Mouse (Mus musculus) layer of hippocampus, adult 18-20 months (tissue): ENCODE results near the gene Rab19. TPM values are rescaled to one million over a fixed set of nuclear protein-coding genes. Genes with fewer than 3 reads are reported as not detected.
"Not testable (repeated sequence)": the region's sequence is repeated elsewhere in the genome, so short reads cannot be mapped to it uniquely, and the experiment has no call there.

Experiments used
- DNase-seq, 2 experiments: peaks; one replicate each; pipeline ENCODE4 v3.0.0; 2022; ENCODE audit warnings: low spot score in 2 of 2
- total RNA-seq, 2 experiments: library from RNA; stranded (reverse); gene quantifications; 2 replicates each; pipeline ENCODE4 v1.2.3; 2021

Gene Rab19
- total RNA-seq, 2 experiments from 2014 or later = not detected

DNA sequence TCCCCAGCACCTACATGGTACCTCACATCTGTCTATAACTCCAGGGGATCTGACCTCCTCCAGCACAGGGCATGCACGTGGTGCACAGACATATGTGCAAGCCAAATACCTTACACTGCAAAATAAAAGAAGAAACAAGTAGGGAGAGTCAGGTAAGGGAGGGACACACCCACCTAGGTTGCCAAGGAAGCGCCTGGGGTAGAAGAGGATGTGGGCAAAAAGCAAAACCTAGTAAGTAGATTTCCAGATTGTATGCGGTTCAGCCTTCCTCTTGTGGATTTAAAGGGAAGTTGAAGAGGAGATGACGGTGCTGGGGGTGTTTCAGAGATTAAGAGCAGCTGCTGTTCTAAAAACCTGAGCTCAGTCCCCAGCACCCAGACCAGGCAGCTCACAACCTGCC lies 1.8 kb upstream of the Rab19 start:
- no peak for DNase-seq

DNA sequence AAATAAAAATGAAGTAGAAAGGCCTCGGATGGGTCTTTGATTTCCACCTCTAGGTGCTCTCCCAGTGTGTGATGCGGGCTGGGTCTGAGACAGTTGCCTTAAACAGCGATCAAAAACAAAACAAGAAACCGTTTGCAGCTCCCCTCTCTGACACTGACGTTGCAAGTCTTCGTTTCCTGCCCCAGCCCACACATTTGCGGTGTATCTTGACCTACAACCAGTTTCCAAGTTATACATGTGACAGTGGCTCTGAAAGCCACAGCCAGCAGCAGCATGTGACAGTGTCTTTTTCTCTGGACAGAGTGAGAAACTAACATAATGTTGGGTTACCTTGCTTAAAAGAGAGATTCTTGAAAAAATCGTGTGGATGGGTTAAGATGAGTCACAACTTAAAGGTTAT lies 1.2 kb upstream of the Rab19 start:
- DNase-seq = no peak

- DNase-seq = no peak
These were observed 699 bp upstream of the Rab19 start for GRCm38 (mm10) chr6:39380276-39380675.

- DNase-seq = no peak
These were observed 9.0 kb downstream of the Rab19 start for GRCm38 (mm10) chr6:39389988-39390387.

DNA sequence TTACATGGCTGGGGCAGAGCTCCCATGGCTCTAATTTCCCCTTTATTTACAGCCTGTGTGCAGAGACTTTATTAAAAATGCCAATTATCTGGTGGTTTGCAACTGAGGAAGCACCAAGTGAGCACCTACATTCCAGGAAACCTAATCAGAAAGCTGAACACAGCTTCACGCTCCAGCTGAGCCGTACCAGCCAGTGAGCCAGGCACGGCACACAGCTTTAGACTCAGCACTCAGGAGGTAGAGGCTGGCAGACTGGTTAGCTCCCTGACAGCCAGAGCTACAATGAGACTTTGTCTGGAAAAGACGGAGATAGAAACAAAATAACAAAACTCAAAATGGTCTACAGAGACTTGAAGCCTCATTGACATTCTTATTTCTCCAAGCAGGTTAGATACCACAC lies 14.5 kb downstream of the Rab19 start:
- DNase-seq = no peak

DNA sequence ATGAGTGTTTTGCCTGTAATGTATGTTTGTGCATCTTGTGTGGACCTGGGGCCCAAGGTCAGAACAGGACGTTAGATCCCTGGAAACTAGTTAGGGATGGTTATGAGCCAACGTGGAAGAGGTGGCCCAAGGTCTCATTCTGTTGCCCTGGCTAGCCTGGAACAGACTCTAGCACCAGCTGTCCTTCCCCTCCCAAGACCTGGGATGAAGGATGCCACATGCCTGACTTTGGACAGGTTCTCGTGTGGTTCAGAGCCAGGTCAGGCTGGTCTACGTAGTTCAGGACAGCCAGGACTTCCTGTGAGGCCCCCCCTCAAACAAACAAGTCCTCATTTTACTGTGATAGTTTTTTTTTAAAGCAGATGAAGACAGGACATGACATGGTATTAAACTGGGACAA lies 14.9 kb downstream of the Rab19 start:
- DNase-seq = no peak

GRCm38 (mm10) chr6:39397046-39397445 lies 16.1 kb downstream of the Rab19 start:
- DNase-seq = no peak

GRCm38 (mm10) chr6:39398342-39398741 lies 17.4 kb downstream of the Rab19 start:
- DNase-seq = no peak

DNA sequence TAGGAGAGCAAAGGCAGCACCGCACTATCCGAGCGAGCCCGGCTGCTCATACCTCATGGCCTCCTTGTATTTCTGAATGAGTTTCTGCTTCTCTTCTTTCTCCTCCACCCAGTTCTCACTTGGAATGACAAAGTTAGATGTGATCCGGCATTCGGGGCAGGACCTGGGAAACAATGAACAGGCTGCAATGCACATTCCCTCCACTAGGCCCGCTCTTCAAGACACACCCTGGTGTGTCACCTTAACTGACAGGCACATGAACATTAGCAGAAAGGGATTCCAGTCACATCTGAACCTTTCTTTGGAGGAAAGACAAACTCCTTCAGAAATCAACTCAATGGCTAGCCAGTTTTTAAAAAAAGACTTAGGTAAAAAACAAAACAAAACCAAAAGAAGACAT lies 19.4 kb downstream of the Rab19 start:
- DNase-seq = no peak

DNA sequence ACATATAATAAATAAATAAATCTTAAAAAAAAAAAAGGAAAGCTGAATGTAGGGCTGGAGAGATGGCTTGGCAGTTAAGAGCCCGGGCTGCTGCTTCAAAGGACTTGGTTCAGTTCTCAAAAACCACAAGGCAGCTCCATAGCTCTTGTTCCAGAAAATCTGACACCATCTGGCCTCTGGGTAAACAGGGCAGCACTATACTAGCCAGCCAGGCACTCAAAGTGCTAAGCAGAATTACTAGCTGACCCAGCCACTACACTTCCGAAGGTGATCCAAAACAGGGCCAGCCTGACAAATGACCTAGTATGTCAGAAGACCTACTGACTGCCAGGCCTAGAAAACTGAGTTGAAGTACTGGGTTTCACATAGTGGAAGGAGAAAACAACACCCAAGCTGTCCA lies 22.2 kb downstream of the Rab19 start:
- no peak for DNase-seq

- DNase-seq = no peak
These were observed 25.5 kb downstream of the Rab19 start for GRCm38 (mm10) chr6:39406480-39406879.

DNA sequence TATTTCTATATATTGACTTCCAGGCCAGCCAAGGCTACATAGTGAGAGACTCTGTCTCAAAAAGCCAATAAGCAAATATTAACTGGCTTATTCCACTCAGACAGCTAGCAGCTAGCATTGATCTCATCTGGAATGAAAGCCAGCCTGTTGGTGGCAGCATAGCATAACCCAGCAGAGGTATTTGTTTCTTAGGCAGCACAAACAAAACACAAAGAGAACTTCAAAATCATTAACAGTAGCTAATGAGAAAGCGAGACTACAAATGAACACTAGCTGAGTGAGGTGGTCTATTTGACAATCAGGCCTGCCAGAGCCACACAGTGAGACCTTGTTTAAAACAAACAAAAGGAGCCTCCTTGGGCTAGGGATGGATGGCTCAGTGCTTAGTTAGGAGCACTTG lies 33.1 kb downstream of the Rab19 start:
- DNase-seq = peak in 1 of 2 experiments; percentile 57

DNA sequence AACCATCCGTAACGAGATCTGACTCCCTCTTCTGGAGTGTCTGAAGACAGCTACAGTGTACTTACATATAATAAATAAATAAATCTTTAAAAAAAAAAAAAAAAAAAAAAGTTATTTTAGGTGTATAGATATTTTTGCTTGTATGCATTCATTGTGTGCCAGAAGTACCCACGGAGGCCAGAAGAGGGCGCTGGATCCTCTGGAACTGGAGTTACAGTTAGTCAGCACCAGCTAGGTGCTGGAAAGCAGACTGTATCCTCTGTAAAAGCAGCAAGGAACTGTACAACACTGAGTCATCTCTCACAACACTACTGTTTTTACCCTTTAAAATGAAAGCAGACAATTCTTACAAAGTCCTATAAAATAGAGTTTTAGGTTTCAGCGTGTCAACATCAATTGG lies 34.8 kb downstream of the Rab19 start:
- peak; percentile 38 to 76 for DNase-seq

GRCm38 (mm10) chr6:39416654-39417053 lies 35.7 kb downstream of the Rab19 start:
- not testable (repeated sequence) for DNase-seq

- DNase-seq = peak; percentile 8 to 46
These were observed 38.4 kb downstream of the Rab19 start for GRCm38 (mm10) chr6:39419386-39419850.

DNA sequence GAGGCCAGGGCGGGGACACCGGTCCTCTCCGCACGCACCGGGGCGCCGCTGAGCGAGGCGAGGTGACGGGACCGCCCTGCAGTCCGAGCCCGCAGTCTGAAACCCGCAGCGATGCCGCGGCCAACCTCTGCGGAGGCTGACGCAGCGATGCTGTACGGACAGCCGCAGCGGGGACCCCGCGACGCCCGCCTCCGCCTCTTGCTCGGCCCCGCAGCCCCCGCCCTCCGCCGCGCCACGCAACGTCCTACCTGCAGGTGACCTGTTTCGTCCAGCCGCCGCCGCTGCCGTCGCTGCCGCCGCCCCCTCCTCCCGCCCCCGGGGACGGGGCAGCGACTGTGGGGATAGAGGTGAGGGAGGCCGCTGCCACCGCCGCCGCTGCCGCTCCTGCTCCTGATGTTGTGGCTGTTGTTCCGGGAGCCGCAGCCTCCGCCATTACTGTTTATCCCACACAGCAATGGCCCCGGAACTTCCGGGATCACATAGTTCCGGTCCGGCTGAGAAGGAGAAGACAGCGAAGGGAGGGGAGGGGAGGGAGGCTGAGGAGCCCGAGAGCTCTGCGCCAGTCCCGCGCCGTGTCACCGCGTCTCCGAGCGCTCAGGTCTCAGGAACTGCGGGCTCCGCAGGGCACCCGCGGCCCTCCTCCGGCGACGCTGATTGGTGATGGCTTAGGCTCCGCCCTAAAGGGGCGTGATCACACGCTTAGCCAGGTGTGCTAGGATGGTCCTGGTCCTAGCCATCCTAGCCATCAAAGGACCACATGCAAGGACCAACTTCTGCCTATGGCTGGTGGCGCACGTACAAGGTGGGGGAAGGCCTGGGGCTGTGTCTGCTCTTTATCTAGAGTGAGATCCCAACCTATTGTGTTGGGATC lies 39.1 kb downstream of the Rab19 start, which contains the start of gene Mkrn1:
Gene Mkrn1, minus strand, starts transcription at position 612 of the 871 bp plus-strand sequence.
- DNase-seq = peak; percentile 78 to 82

DNA sequence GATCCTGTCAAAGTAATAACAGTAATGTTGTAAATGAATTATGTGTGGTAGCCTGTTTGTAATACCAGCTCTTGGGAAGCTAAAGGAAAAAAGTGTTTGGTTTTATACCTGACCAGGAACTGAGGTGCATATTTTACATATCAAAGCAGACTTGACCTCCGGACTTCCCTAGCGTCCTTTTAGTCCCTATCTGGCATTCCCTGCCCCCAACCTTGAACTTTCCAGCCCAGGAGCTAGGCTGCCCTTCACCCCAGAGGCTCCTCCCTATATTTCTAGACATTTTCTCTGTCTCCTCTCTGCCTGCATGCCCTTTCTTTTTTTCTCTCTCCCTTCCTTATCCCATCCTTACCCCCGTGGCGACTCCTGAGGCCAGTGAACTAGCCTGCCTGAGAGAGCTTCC lies 39.9 kb downstream of the Rab19 start:
- no peak for DNase-seq

DNA sequence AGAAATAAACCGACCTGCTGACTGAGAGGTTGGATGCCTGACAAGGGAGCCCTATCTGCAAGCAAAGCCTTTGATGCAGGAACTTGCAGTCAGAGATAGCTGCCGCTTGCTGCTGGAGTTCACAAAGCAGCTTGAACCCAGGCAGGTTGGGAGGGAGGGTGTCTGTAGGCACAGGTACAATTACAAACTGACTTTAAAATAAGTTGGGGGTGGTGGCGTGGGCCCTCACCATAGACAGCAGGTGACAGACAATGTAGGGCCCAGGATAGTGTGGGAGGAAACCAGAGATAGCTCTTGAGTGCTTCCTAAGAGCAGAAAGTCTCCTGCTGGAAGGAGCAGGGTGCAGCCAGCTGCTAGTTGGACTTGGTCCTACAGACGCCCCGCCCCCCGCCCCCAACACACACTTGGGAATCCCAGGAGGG lies 42.2 kb downstream of the Rab19 start:
- no peak for DNase-seq

DNA sequence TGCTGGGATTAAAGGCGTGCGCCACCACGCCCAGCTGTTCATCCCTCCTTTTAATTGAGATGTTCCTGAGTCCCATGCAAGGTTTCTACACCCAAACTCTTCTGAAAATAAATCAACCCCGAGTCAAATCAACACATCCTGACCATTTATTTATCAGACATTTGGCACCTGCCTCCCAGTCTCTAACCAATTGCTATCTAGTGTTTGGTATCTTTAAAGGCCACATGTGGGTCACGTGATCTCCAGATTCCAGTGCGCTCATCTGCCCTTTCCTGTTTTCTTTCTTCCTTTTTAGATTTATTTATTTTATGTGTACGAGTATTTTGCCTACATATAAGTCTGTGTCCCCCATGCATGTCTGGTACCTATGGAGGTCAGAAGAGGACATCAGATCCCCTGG lies 42.7 kb downstream of the Rab19 start:
- DNase-seq = no peak

GRCm38 (mm10) chr6:39425181-39425580 lies 44.2 kb downstream of the Rab19 start:
- no peak for DNase-seq

GRCm38 (mm10) chr6:39426725-39427124 lies 45.8 kb downstream of the Rab19 start:
- DNase-seq = no peak

GRCm38 (mm10) chr6:39427276-39428003 lies 46.5 kb downstream of the Rab19 start:
- DNase-seq = no peak
